Mouse (Mus musculus): ENCODE measurements around the gene Rnase4. TPM values are rescaled to one million over a fixed set of nuclear protein-coding genes. Genes with fewer than 3 reads are reported as not detected.
A peak's percentile ranks its signal among the peaks of the same experiment; 100 is the strongest.

Rnase4 gene
- total RNA-seq, 2 experiments from 2014 or later: 7.5 to 20.6 TPM

- no peak for ATAC-seq (replicated peaks; ENCODE audit: low FRiP score, poor library complexity, severe bottlenecking)
Measured at GRCm38 (mm10) chr14:51125684-51126083, 34.8 kb downstream of the Rnase4 start.

- ATAC-seq (replicated peaks; ENCODE audit: low FRiP score, poor library complexity, severe bottlenecking): peak; percentile 82
Measured at GRCm38 (mm10) chr14:51127648-51128258, 36.9 kb downstream of the Rnase4 start.

- ATAC-seq (replicated peaks; ENCODE audit: low FRiP score, poor library complexity, severe bottlenecking): peak; percentile 41
Measured at GRCm38 (mm10) chr14:51128775-51129623, 38.1 kb downstream of the Rnase4 start.

GRCm38 (mm10) chr14:51129624-51129975 is 38.7 kb downstream of the Rnase4 start:
- ATAC-seq (replicated peaks; ENCODE audit: low FRiP score, poor library complexity, severe bottlenecking): peak; percentile 42; the same call in 1 of the 2 replicates

GRCm38 (mm10) chr14:51130315-51130940 is 39.6 kb downstream of the Rnase4 start:
- ATAC-seq (replicated peaks; ENCODE audit: low FRiP score, poor library complexity, severe bottlenecking): peak; percentile 70

- ATAC-seq (replicated peaks; ENCODE audit: low FRiP score, poor library complexity, severe bottlenecking): no peak
Measured at GRCm38 (mm10) chr14:51131086-51131815, 40.4 kb downstream of the Rnase4 start.

GRCm38 (mm10) chr14:51132372-51132771 is 41.5 kb downstream of the Rnase4 start:
- ATAC-seq (replicated peaks; ENCODE audit: low FRiP score, poor library complexity, severe bottlenecking): 0 out of 2 replicates have a peak, but pooled peaks have one; percentile 44

- ATAC-seq (replicated peaks; ENCODE audit: low FRiP score, poor library complexity, severe bottlenecking): no peak
Measured at GRCm38 (mm10) chr14:51140342-51140741, 49.5 kb downstream of the Rnase4 start.

GRCm38 (mm10) chr14:51142119-51142518 is 51.2 kb downstream of the Rnase4 start:
- no peak for ATAC-seq (replicated peaks; ENCODE audit: low FRiP score, poor library complexity, severe bottlenecking)

GRCm38 (mm10) chr14:51142568-51142967 is 51.7 kb downstream of the Rnase4 start:
- peak; percentile 73 for ATAC-seq (replicated peaks; ENCODE audit: low FRiP score, poor library complexity, severe bottlenecking)

- peak; percentile 19; the same call in 1 of the 2 replicates for ATAC-seq (replicated peaks; ENCODE audit: low FRiP score, poor library complexity, severe bottlenecking)
Measured at GRCm38 (mm10) chr14:51143287-51143686, 52.4 kb downstream of the Rnase4 start.

- ATAC-seq (replicated peaks; ENCODE audit: low FRiP score, poor library complexity, severe bottlenecking): peak; percentile 90
Measured at GRCm38 (mm10) chr14:51143937-51144336, 53.1 kb downstream of the Rnase4 start.

- no peak for ATAC-seq (replicated peaks; ENCODE audit: low FRiP score, poor library complexity, severe bottlenecking)
Measured at GRCm38 (mm10) chr14:51144451-51144850, 53.6 kb downstream of the Rnase4 start.

- ATAC-seq (replicated peaks; ENCODE audit: low FRiP score, poor library complexity, severe bottlenecking): no peak
Measured at GRCm38 (mm10) chr14:51145521-51145920, 54.6 kb downstream of the Rnase4 start.

- ATAC-seq (replicated peaks; ENCODE audit: low FRiP score, poor library complexity, severe bottlenecking): no peak
Measured at GRCm38 (mm10) chr14:51146685-51147084, 55.8 kb downstream of the Rnase4 start, which contains the start of gene Rnase1. Gene Rnase1 (minus strand): TSS chr14:51146785.

GRCm38 (mm10) chr14:51148006-51148405 is 57.1 kb downstream of the Rnase4 start:
- ATAC-seq (replicated peaks; ENCODE audit: low FRiP score, poor library complexity, severe bottlenecking): no peak

- peak; percentile 80 for ATAC-seq (replicated peaks; ENCODE audit: low FRiP score, poor library complexity, severe bottlenecking)
Measured at GRCm38 (mm10) chr14:51149164-51149563, 58.3 kb downstream of the Rnase4 start.

- peak; percentile 78 for ATAC-seq (replicated peaks; ENCODE audit: low FRiP score, poor library complexity, severe bottlenecking)
Measured at GRCm38 (mm10) chr14:51150206-51150831, 59.4 kb downstream of the Rnase4 start.

- ATAC-seq (replicated peaks; ENCODE audit: low FRiP score, poor library complexity, severe bottlenecking): no peak
Measured at GRCm38 (mm10) chr14:51152249-51152870, 61.5 kb downstream of the Rnase4 start.

Measured in erythroblast, adult 5-6 weeks (primary cell).